ENCODE assay signal across 23 mouse cellular contexts in genomic region chr2:173285816-173286538, GRCm38 (mm10). TPM values are rescaled to one million over a fixed set of nuclear protein-coding genes. Genes with fewer than 3 reads are reported as not detected.
DNase-seq lines count a peak whose midpoint lies in the region; ATAC-seq and TF ChIP-seq lines count a peak whose summit lies in the region.
"Had no signal": no experiment of that assay in that cellular context is flagged by ENCODE, and none has a peak within 500 bp of the region (broad histone marks: within the 10 kb centered on the region; RNA-seq: fewer than 3 reads in every experiment).

No protein-coding gene starts in this region.

- WGBS in embryonic facial prominence, embryonic 14.5 days: 79% methylated on average over 12 of the region's 12 CpGs
- 86% methylated on average over 12 of the region's 12 CpGs for WGBS in embryonic facial prominence, embryonic 10.5 days
- WGBS in lung, postnatal 0 days: 73% methylated on average over 12 of the region's 12 CpGs

- no peak overlapping the region for H3K9ac ChIP-seq in embryonic facial prominence, embryonic 14.5 days (ENCODE audit: low read depth, low read length)
- H3K9ac ChIP-seq in lung, postnatal 0 days (replicated peaks; ENCODE audit: low read depth): no peak overlapping the region
- H3K9ac ChIP-seq: embryonic facial prominence, embryonic 13.5 days; forebrain, embryonic 15.5 days; hindbrain, embryonic 15.5 days; limb, embryonic 12.5 days; liver, embryonic 14.5 days; stomach, embryonic 15.5 days had no signal

- no peak overlapping the region for H3K4me3 ChIP-seq in embryonic facial prominence, embryonic 14.5 days (ENCODE audit: low read depth, low read length)
- no peak overlapping the region for H3K4me3 ChIP-seq in embryonic facial prominence, embryonic 10.5 days
- no peak overlapping the region for H3K4me3 ChIP-seq in lung, postnatal 0 days (ENCODE audit: low read depth, low read length)
- no peak overlapping the region for H3K4me3 ChIP-seq in myocyte
- H3K4me3 ChIP-seq: embryonic facial prominence, embryonic 13.5 days; forebrain, embryonic 15.5 days; hindbrain, embryonic 15.5 days; limb, embryonic 12.5 days; midbrain, embryonic 10.5 days; stomach, embryonic 15.5 days had no signal

- intact Hi-C loops in left cerebral cortex, postnatal 36 days (cut with DNase I): no loop called here

- H3K27ac ChIP-seq in embryonic facial prominence, embryonic 14.5 days (replicated peaks; ENCODE audit: low read depth, low read length): no peak overlapping the region
- H3K27ac ChIP-seq in embryonic facial prominence, embryonic 10.5 days (replicated peaks): no peak overlapping the region
- H3K27ac ChIP-seq in lung, postnatal 0 days (ENCODE audit: low read length): no peak overlapping the region
- H3K27ac ChIP-seq: embryonic facial prominence, embryonic 13.5 days; forebrain, embryonic 15.5 days; hindbrain, embryonic 15.5 days; kidney, postnatal 0 days; limb, embryonic 12.5 days; liver, embryonic 14.5 days; midbrain, embryonic 10.5 days; stomach, embryonic 15.5 days had no signal

- no peaks in the 10 kb centered on the region for H3K36me3 ChIP-seq in embryonic facial prominence, embryonic 14.5 days (ENCODE audit: control insufficient read depth, insufficient read depth, low read length)
- H3K36me3 ChIP-seq in embryonic facial prominence, embryonic 10.5 days (replicated peaks): no peaks in the 10 kb centered on the region
- no peaks in the 10 kb centered on the region for H3K36me3 ChIP-seq in lung, postnatal 0 days (ENCODE audit: insufficient read depth, low read length)
- H3K36me3 ChIP-seq in myocyte (ENCODE audit: control insufficient read depth, insufficient read depth): no peaks in the 10 kb centered on the region
- H3K36me3 ChIP-seq: embryonic facial prominence, embryonic 13.5 days; forebrain, embryonic 15.5 days; hindbrain, embryonic 15.5 days; limb, embryonic 12.5 days; midbrain, embryonic 10.5 days; stomach, embryonic 15.5 days had no signal

- no peak for DNase-seq in embryonic facial prominence, embryonic 14.5 days (ENCODE audit: low spot score)
- no peak for DNase-seq in embryonic facial prominence, embryonic 10.5 days (ENCODE audit: low spot score)
- DNase-seq in lung, postnatal 0 days (ENCODE audit: low spot score): peak; percentile 39
- DNase-seq in lung, postnatal 36 days: no peak
- DNase-seq in adrenal gland, postnatal 14 days: peak; percentile 61
- DNase-seq in left cerebral cortex, postnatal 36 days (ENCODE audit: low spot score in 2 of 2): no peak
- DNase-seq: cerebellum, adult 11-12 months; cerebellum, postnatal 10 days; gastrocnemius, postnatal 14 days; heart, adult 11 months; kidney, adult 2 months; thymus, postnatal 25 days had no signal

- no peaks in the 10 kb centered on the region for H3K9me3 ChIP-seq in embryonic facial prominence, embryonic 14.5 days (ENCODE audit: control insufficient read depth, low read length)
- no peaks in the 10 kb centered on the region for H3K9me3 ChIP-seq in embryonic facial prominence, embryonic 10.5 days
- H3K9me3 ChIP-seq in lung, postnatal 0 days (ENCODE audit: low read length): no peaks in the 10 kb centered on the region
- H3K9me3 ChIP-seq: embryonic facial prominence, embryonic 13.5 days; forebrain, embryonic 15.5 days; hindbrain, embryonic 15.5 days; limb, embryonic 12.5 days; midbrain, embryonic 10.5 days; stomach, embryonic 15.5 days had no signal

- no peak for TF ChIP-seq CTCF in lung, postnatal 0 days (IDR thresholded peaks at IDR 0.05)

- no peak overlapping the region for H3K4me2 ChIP-seq in embryonic facial prominence, embryonic 14.5 days (ENCODE audit: low read depth, low read length)
- H3K4me2 ChIP-seq in lung, postnatal 0 days (replicated peaks; ENCODE audit: low read depth, low read length): no peak overlapping the region
- H3K4me2 ChIP-seq in myocyte (ENCODE audit: low read depth): no peak overlapping the region
- H3K4me2 ChIP-seq: embryonic facial prominence, embryonic 13.5 days; forebrain, embryonic 15.5 days; heart, embryonic 11.5 days; hindbrain, embryonic 15.5 days; limb, embryonic 12.5 days; stomach, embryonic 15.5 days had no signal

- no peak for TF ChIP-seq POLR2A in myocyte (IDR thresholded peaks at IDR 0.05; ENCODE audit: insufficient read length, low read depth)

- H3K4me1 ChIP-seq in embryonic facial prominence, embryonic 14.5 days (ENCODE audit: control insufficient read depth, insufficient read depth, low read length): no peaks in the 10 kb centered on the region
- H3K4me1 ChIP-seq in embryonic facial prominence, embryonic 10.5 days: peaks cover 20% of the 10 kb centered on the region
- H3K4me1 ChIP-seq in lung, postnatal 0 days (ENCODE audit: insufficient read depth, low read depth, low read length): no peaks in the 10 kb centered on the region
- H3K4me1 ChIP-seq: forebrain, embryonic 15.5 days; midbrain, embryonic 10.5 days had no signal

- H3K27me3 ChIP-seq in embryonic facial prominence, embryonic 14.5 days (replicated peaks; ENCODE audit: control insufficient read depth, insufficient read depth, low read length): no peaks in the 10 kb centered on the region
- peaks cover 29% of the 10 kb centered on the region for H3K27me3 ChIP-seq in embryonic facial prominence, embryonic 10.5 days (replicated peaks; ENCODE audit: low read depth, poor library complexity, severe bottlenecking)
- H3K27me3 ChIP-seq in lung, postnatal 0 days (replicated peaks; ENCODE audit: insufficient read depth, low read length): no peaks in the 10 kb centered on the region
- H3K27me3 ChIP-seq in myocyte (ENCODE audit: control insufficient read depth, insufficient read depth, insufficient read length): no peaks in the 10 kb centered on the region
- H3K27me3 ChIP-seq: embryonic facial prominence, embryonic 13.5 days; forebrain, embryonic 15.5 days; hindbrain, embryonic 15.5 days; stomach, embryonic 15.5 days had no signal

- peak; percentile 80 for ATAC-seq in embryonic facial prominence, embryonic 14.5 days (ENCODE audit: low read depth)
- ATAC-seq in lung, postnatal 0 days: peak; percentile 43
- ATAC-seq: forebrain, embryonic 15.5 days; midbrain, embryonic 16.5 days had no signal

- no peak overlapping the region for H3ac ChIP-seq in myocyte (ENCODE audit: control insufficient read depth, insufficient read length)

- TF ChIP-seq EP300 in lung, postnatal 0 days (IDR thresholded peaks at IDR 0.05): no peak

- H3K79me2 ChIP-seq in myocyte (ENCODE audit: control insufficient read depth, insufficient read depth): no peaks in the 10 kb centered on the region

TF ChIP-seq in myocyte, 11 proteins besides CTCF, POLR2A, EP300 and RAD21:
- TF ChIP-seq MYOG (IDR thresholded peaks at IDR 0.05; ENCODE audit: control insufficient read depth in 1 of 3, insufficient read depth in 1 of 3, insufficient read length in 2 of 3, low read depth in 2 of 3) (peak; percentile 39 to 96 (median 86)), POLR2AphosphoS2 (IDR thresholded peaks at IDR 0.05; ENCODE audit: insufficient read length, low read depth) (no peak), TCF12 (IDR thresholded peaks at IDR 0.05; ENCODE audit: insufficient read depth, poor library complexity, severe bottlenecking) (peak; percentile 73), REST (IDR thresholded peaks at IDR 0.05; ENCODE audit: insufficient read depth, insufficient read length) (no peak), SRF (IDR thresholded peaks at IDR 0.05; ENCODE audit: control insufficient read depth, insufficient read length, low read depth) (no peak), MAX (IDR thresholded peaks at IDR 0.05; ENCODE audit: low read depth) (no peak), MYOD1 (IDR thresholded peaks at IDR 0.05; ENCODE audit: control insufficient read depth in 1 of 3, insufficient read length in 2 of 3, low read depth in 2 of 3) (peak in 2 of 3 experiments; percentile 92 to 94), E2F4 (IDR thresholded peaks at IDR 0.05; ENCODE audit: insufficient read depth) (no peak), CEBPB (IDR thresholded peaks at IDR 0.05; ENCODE audit: insufficient read depth, poor library complexity, severe bottlenecking) (no peak), TCF3 (IDR thresholded peaks at IDR 0.05; ENCODE audit: insufficient read length, low read depth) (peak; percentile 88), USF1 (IDR thresholded peaks at IDR 0.05; ENCODE audit: low read depth) (peak; percentile 59)
TF ChIP-seq in myocyte: peak in this region for 5.

RNA-seq across cellular contexts. Expression of gene Pmepa1, which starts 9.6 kb away (rescaled TPM):
- polyA plus RNA-seq in embryonic facial prominence, embryonic 14.5 days (2014; fragmentation: Nextera tagmentation; extraction: Ambion mirVana): 10.1 and 11.0 TPM in 2 replicates
- 1.4 and 2.1 TPM in 2 replicates for polyA plus RNA-seq in embryonic facial prominence, embryonic 10.5 days (2016; fragmentation: Nextera tagmentation; extraction: Ambion mirVana)
- 9.8 and 11.1 TPM in 2 replicates for polyA plus RNA-seq in lung, postnatal 0 days (2015; fragmentation: Nextera tagmentation; extraction: Ambion mirVana)
- 58.4 and 117 TPM in 2 replicates for total RNA-seq in adrenal gland, postnatal 14 days (2021)
- 260 TPM for polyA plus RNA-seq in myocyte (2012; fragmentation: generic; extraction: Trizol)
- total RNA-seq in left cerebral cortex, postnatal 36 days (2021): 10 to 100 TPM; 38.2 to 50.7 TPM

Comparison
In these comparisons a context has a peak if more than half of its experiments do, and no peak if none do; other contexts are left out.
1. DNase-seq: peak in lung, postnatal 0 days (single experiment) and adrenal gland, postnatal 14 days (single experiment); none in embryonic facial prominence, embryonic 14.5 days (single experiment), embryonic facial prominence, embryonic 10.5 days (single experiment), lung, postnatal 36 days (single experiment) and left cerebral cortex, postnatal 36 days (0 of 2).
2. RNA of gene Pmepa1, which starts 9.6 kb away (polyA plus RNA-seq): 260 TPM in myocyte (single experiment); 10.1 to 11.0 TPM in embryonic facial prominence, embryonic 14.5 days, 9.8 to 11.1 TPM in lung, postnatal 0 days and 1.4 to 2.1 TPM in embryonic facial prominence, embryonic 10.5 days; every median in the first group is over 10 times any median in the second.